ENCODE assay signal across 22 mouse cellular contexts in genomic region chr1:159764897-159765296, GRCm38 (mm10).
DNase-seq lines count a peak whose midpoint lies in the region; ATAC-seq and TF ChIP-seq lines count a peak whose summit lies in the region.
"Had no signal": no experiment of that assay in that cellular context is flagged by ENCODE, and none has a peak within 500 bp of the region (broad histone marks: within the 10 kb centered on the region; RNA-seq: fewer than 3 reads in every experiment).

No protein-coding gene starts in this region.

- in situ Hi-C loops in Patski (cut with MboI; ENCODE audit: low pct_unique_long_range_greater_than_20kb) = no loop called here

- POLR2A ChIA-PET in Patski (lab: Charles Lee) = interaction anchor here (0.6 kb wide), 1 partner anchor 8 kb away, joined by 3 read pairs; no protein-coding TSS in a partner anchor

- CTCF ChIA-PET in Patski (lab: Charles Lee) = interaction anchor here (1.5 kb wide), 1 partner anchor 15 kb away, joined by 3 read pairs; no protein-coding TSS in a partner anchor

- H3K27me3 ChIP-seq in Patski = peaks cover 16% of the 10 kb centered on the region
- H3K27me3 ChIP-seq: embryonic facial prominence, embryonic 12.5 days; embryonic facial prominence, embryonic 15.5 days had no signal

- TF ChIP-seq CTCF in Patski (IDR thresholded peaks at IDR 0.05) = no peak

- peak; percentile 9 for DNase-seq in 3134 (ENCODE audit: extremely low read depth, insufficient read length, low spot score)
- peak; percentile 80 for DNase-seq in 3T3-L1 (ENCODE audit: low read depth, low spot score)
- peak; percentile 1 for DNase-seq in Patski (ENCODE audit: low read depth, low spot score)
- DNase-seq in cerebellum, adult 8-10 months = no peak
- no peak for DNase-seq in left cerebral cortex, adult 8-10 months (ENCODE audit: low spot score in 2 of 2)
- no peak for DNase-seq in urinary bladder, postnatal 14 days (ENCODE audit: low spot score)
- DNase-seq: adrenal gland, adult 8-10 months; adrenal gland, postnatal 25 days; B cell, adult 2 months; cerebellum, adult 18-20 months; cerebellum, adult 9-11 months; cerebellum, postnatal 25 days; forebrain, postnatal 0 days; gastrocnemius, adult 2 months; gastrocnemius, postnatal 14 days; heart, adult 11 months; heart, postnatal 36 days had no signal

- ATAC-seq in Patski = peak; percentile 39
- ATAC-seq: forebrain, postnatal 0 days; hindbrain, postnatal 0 days; inflammation-experienced regulatory T-cells, adult 6 months; intestine, postnatal 0 days had no signal

Comparison
In these comparisons a context has a peak if more than half of its experiments do, and no peak if none do; other contexts are left out.
1. DNase-seq: peak in 3134 (single experiment), 3T3-L1 (single experiment) and Patski (single experiment); none in cerebellum, adult 8-10 months (single experiment), left cerebral cortex, adult 8-10 months (0 of 2) and urinary bladder, postnatal 14 days (single experiment).